Mouse (Mus musculus) kidney, embryonic 15.5 days (tissue): Measurements from ENCODE around the gene Ush1c. TPM values are rescaled to one million over a fixed set of nuclear protein-coding genes. Genes with fewer than 3 reads are reported as not detected.

Source experiments
- ATAC-seq: fragments of 200-750 bp; cut with Nextera tagmentation; replicated peaks from 2 replicates; pipeline ENCODE4 v1.8.0; 2017; ENCODE audit warnings: moderate TSS enrichment; ENCODE audit not compliant: low FRiP score
- H3K27ac ChIP-seq: fragments of 300-500 bp; sonication (generic); 2 replicates; pipeline ENCODE4 v1.5.1; 2015; ENCODE audit warnings: mild to moderate bottlenecking, inconsistent platforms
- H3K27me3 ChIP-seq: fragments of 300-500 bp; sonication (generic); 2 replicates; pipeline ENCODE4 v1.6.1; 2015; ENCODE audit warnings: inconsistent platforms
- H3K36me3 ChIP-seq: fragments of 300-500 bp; sonication (generic); 2 replicates; pipeline ENCODE4 v1.6.1; 2015; ENCODE audit warnings: inconsistent platforms
- H3K4me1 ChIP-seq: fragments of 300-500 bp; sonication (generic); 2 replicates; pipeline ENCODE4 v1.6.1; 2015; ENCODE audit warnings: inconsistent platforms
- H3K4me2 ChIP-seq: fragments of 300-500 bp; sonication (generic); 2 replicates; pipeline ENCODE4 v1.6.1; 2015; ENCODE audit warnings: moderate library complexity, mild to moderate bottlenecking, inconsistent platforms
- H3K4me3 ChIP-seq: fragments of 300-500 bp; sonication (generic); replicated peaks from 2 replicates; pipeline ENCODE4 v1.5.1; 2015; ENCODE audit warnings: mild to moderate bottlenecking, inconsistent platforms
- H3K9ac ChIP-seq: fragments of 300-500 bp; sonication (generic); 2 replicates; pipeline ENCODE4 v1.6.1; 2015; ENCODE audit warnings: mild to moderate bottlenecking, inconsistent platforms
- H3K9me3 ChIP-seq: fragments of 300-500 bp; sonication (generic); replicated peaks from 2 replicates; pipeline ENCODE4 v1.6.1; 2016; ENCODE audit warnings: inconsistent platforms
- WGBS: fragments of 180-500 bp; shearing (Covaris S2); methylation state at CpG from one replicate; pipeline ENCODE4 v1.1.7; 2015; ENCODE audit warnings: mixed read lengths; 5-methylcytosine and 5-hydroxymethylcytosine counted together
- polyA plus RNA-seq: library from polyadenylated mRNA; unstranded; fragments of >200 nt; fragmentation: Nextera tagmentation; extraction: Ambion mirVana; gene quantifications from 2 replicates; pipeline ENCODE4 v1.2.1, GENCODE M21; 2015

Gene Ush1c
- polyA plus RNA-seq, 1 experiment from 2014 or later: 13.8 TPM

- WGBS: 73% methylated on average over 11 of the region's 11 CpGs
- ATAC-seq: no peak
Measured at GRCm38 (mm10) chr7:46162132-46162727, 76.1 kb downstream of the Ush1c start.

GRCm38 (mm10) chr7:46161615-46162014 lies 76.7 kb downstream of the Ush1c start:
- no peak overlapping the region for H3K9ac ChIP-seq
- ATAC-seq: no peak
- H3K9me3 ChIP-seq: no peaks in the 10 kb centered on the region
- H3K4me3 ChIP-seq: no peak overlapping the region
- H3K27ac ChIP-seq: no peak overlapping the region
- WGBS: 42% methylated on average over 3 of the region's 3 CpGs
- peaks cover 6% of the 10 kb centered on the region; the same call in 1 of the 2 replicates for H3K27me3 ChIP-seq
- no peaks in the 10 kb centered on the region for H3K36me3 ChIP-seq
- H3K4me2 ChIP-seq: no peak overlapping the region
- H3K4me1 ChIP-seq: no peaks in the 10 kb centered on the region

More at GRCm38 (mm10) chr7:46162132-46162727, 76.1 kb downstream of the Ush1c start:
- no peak overlapping the region for H3K4me3 ChIP-seq
- H3K27ac ChIP-seq: no peak overlapping the region
- H3K4me2 ChIP-seq: no peak overlapping the region
- peaks cover 6% of the 10 kb centered on the region; the same call in 1 of the 2 replicates for H3K27me3 ChIP-seq
- no peaks in the 10 kb centered on the region for H3K9me3 ChIP-seq
- no peaks in the 10 kb centered on the region for H3K36me3 ChIP-seq
- H3K9ac ChIP-seq: no peak overlapping the region
- no peaks in the 10 kb centered on the region for H3K4me1 ChIP-seq

- no peak overlapping the region for H3K4me3 ChIP-seq
- peaks cover 21% of the 10 kb centered on the region for H3K27me3 ChIP-seq
- WGBS: 61% methylated on average over 7 of the region's 7 CpGs
- ATAC-seq: no peak
- H3K9ac ChIP-seq: no peak overlapping the region
- no peaks in the 10 kb centered on the region for H3K9me3 ChIP-seq
- H3K27ac ChIP-seq: no peak overlapping the region
- H3K4me1 ChIP-seq: peaks cover 8% of the 10 kb centered on the region
- H3K4me2 ChIP-seq: no peak overlapping the region
- no peaks in the 10 kb centered on the region for H3K36me3 ChIP-seq
Measured at GRCm38 (mm10) chr7:46157746-46158145, 80.6 kb downstream of the Ush1c start.

- H3K27ac ChIP-seq: no peak overlapping the region
- no peak overlapping the region for H3K4me3 ChIP-seq
- no peaks in the 10 kb centered on the region for H3K9me3 ChIP-seq
- H3K4me1 ChIP-seq: peaks cover 8% of the 10 kb centered on the region
- peaks cover 20% of the 10 kb centered on the region for H3K27me3 ChIP-seq
- 15% methylated on average over 18 of the region's 18 CpGs for WGBS
- no peak overlapping the region for H3K4me2 ChIP-seq
- no peak overlapping the region for H3K9ac ChIP-seq
- peak; percentile 60 for ATAC-seq
- no peaks in the 10 kb centered on the region for H3K36me3 ChIP-seq
Measured at GRCm38 (mm10) chr7:46154498-46155488, 83.5 kb downstream of the Ush1c start.

- Histone ChIP-seq H3K4me1 (peaks cover 8% of the 10 kb centered on the region), H3K4me3 (no peak overlapping the region), H3K27me3 (peaks cover 20% of the 10 kb centered on the region), H3K27ac (no peak overlapping the region), H3K4me2 (no peak overlapping the region), H3K9ac (no peak overlapping the region), H3K9me3 (no peaks in the 10 kb centered on the region), H3K36me3 (no peaks in the 10 kb centered on the region)
- 73% methylated on average over 9 of the region's 9 CpGs for WGBS
- ATAC-seq: no peak
Measured at GRCm38 (mm10) chr7:46152819-46153351, 85.4 kb downstream of the Ush1c start.

- Histone ChIP-seq H3K27me3 (peaks cover 1% of the 10 kb centered on the region; the same call in 1 of the 2 replicates), H3K27ac (no peak overlapping the region), H3K4me2 (no peak overlapping the region), H3K4me1 (no peaks in the 10 kb centered on the region), H3K9ac (no peak overlapping the region), H3K9me3 (no peaks in the 10 kb centered on the region), H3K36me3 (no peaks in the 10 kb centered on the region), H3K4me3 (no peak overlapping the region)
- WGBS: 87% methylated on average over 7 of the region's 7 CpGs
- no peak for ATAC-seq
Measured at GRCm38 (mm10) chr7:46147417-46147816, 90.9 kb downstream of the Ush1c start.

- no peak overlapping the region for H3K4me2 ChIP-seq
- H3K27me3 ChIP-seq: no peaks in the 10 kb centered on the region
- WGBS: 85% methylated on average over 7 of the region's 7 CpGs
- no peaks in the 10 kb centered on the region for H3K9me3 ChIP-seq
- no peak for ATAC-seq
- no peak overlapping the region for H3K9ac ChIP-seq
- H3K4me1 ChIP-seq: no peaks in the 10 kb centered on the region
- no peaks in the 10 kb centered on the region for H3K36me3 ChIP-seq
- no peak overlapping the region for H3K4me3 ChIP-seq
- H3K27ac ChIP-seq: no peak overlapping the region
Measured at GRCm38 (mm10) chr7:46146675-46147308, 91.5 kb downstream of the Ush1c start.

Other genes with a start within 250 kb of the Ush1c start
- 0.93 and 1.1 TPM in 2 replicates for gene Abcc6, start 208.2 kb downstream of the Ush1c start, polyA plus RNA-seq
- gene Nomo1, start 204.8 kb downstream of the Ush1c start, polyA plus RNA-seq: 39.9 and 40.4 TPM in 2 replicates
- 0.21 and 0.37 TPM in 2 replicates for gene Kcnj11, start 137.7 kb downstream of the Ush1c start, polyA plus RNA-seq
- 2.2 and 2.3 TPM in 2 replicates for gene Abcc8, start 58.5 kb downstream of the Ush1c start, polyA plus RNA-seq
- gene Otog, start 2.5 kb upstream of the Ush1c start, polyA plus RNA-seq: 0.04 and 0.06 TPM in 2 replicates
- gene Myod1, start 138.0 kb upstream of the Ush1c start, polyA plus RNA-seq: 2.2 and 3.1 TPM in 2 replicates
- gene Kcnc1, start 158.0 kb upstream of the Ush1c start, polyA plus RNA-seq: 0.06 and 0.10 TPM in 2 replicates